Mouse (Mus musculus): Measurements from ENCODE around the gene Kcnt2.

GRCm38 (mm10) chr1:140364787-140365186, 118.8 kb downstream of the Kcnt2 start:
- TF ChIP-seq CTCF (conservative IDR thresholded peaks at IDR 0.05; ENCODE audit: insufficient read depth, insufficient read length, low read depth, low read length) (no peak), POLR2A (IDR thresholded peaks at IDR 0.05; ENCODE audit: low read depth, low read length) (no peak)

Data from kidney, adult 2 months (tissue).